Mouse (Mus musculus) kidney, adult 11 months (tissue): ENCODE results near the gene Tbrg4.
"Not testable (repeated sequence)": the region's sequence is repeated elsewhere in the genome, so short reads cannot be mapped to it uniquely, and the experiment has no call there.

Experiments
- DNase-seq: peaks from one replicate; pipeline ENCODE4 v3.0.0; 2022

Tbrg4 gene

DNA sequence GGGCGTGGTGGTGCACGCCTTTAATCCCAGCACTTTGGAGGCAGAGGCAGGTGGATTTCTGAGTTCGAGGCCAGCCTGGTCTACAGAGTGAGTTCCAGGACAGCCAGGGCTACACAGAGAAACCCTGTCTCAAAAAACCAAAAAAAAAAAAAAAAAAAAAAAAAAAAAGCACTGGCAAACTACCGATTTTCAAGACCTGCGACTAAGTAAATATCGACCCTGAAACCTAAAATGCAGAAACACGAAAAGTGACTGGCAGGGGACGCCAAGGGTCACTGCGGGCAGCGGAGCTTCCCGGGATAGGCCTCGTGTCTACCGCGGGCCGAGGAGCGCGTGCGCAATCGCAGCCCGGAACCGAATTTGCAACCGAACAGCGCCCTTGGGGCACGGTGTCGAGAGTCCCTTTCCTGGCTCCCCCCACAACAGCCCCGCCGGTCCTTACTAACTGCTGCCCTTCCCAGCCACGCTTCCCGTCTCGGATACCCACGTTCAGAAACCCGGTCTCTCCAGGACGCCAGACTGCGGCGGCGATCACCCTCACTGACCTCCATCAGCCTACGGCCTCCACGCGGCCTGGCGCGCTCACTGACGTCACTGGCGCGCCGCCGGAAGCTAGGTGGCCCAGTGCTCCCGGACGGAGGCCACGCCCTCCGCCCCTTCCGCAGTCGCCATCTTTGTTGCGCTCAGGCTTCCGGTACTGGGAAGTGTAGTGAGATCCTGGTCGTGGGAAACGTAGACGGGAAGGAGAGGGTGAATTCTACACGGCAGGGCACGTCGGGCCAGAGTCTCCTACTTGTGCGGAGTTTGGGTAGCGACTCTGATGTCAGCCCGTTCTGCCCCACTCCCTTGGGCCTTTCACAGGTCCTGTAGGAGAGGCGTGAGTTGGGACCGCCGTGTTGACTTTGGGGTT lies at the start of gene Tbrg4:
Gene Tbrg4 (minus strand): TSS at position 590 of the 910 bp plus-strand sequence.
- DNase-seq, result peak; percentile 93

DNA sequence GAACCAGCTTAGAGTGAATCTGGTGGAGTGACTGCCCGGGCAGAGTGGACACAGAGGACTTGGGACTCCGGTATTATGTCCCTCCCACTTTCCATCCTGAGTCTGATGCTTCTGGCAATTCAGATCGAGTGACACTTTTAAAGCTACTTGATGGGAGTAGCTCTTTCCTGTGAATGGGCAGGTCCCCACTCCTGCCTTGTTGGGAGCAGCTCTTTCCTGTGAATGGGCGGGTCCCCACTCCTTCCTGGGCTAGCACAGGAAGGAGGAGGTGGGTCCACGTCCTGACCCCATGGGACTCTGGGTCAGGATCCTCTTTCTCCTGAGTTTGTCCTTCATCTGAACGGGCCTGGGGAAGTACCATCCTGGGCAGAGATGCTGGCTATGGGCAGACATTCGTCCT lies 49.5 kb upstream of the Tbrg4 start:
- DNase-seq, result peak; percentile 70

DNA sequence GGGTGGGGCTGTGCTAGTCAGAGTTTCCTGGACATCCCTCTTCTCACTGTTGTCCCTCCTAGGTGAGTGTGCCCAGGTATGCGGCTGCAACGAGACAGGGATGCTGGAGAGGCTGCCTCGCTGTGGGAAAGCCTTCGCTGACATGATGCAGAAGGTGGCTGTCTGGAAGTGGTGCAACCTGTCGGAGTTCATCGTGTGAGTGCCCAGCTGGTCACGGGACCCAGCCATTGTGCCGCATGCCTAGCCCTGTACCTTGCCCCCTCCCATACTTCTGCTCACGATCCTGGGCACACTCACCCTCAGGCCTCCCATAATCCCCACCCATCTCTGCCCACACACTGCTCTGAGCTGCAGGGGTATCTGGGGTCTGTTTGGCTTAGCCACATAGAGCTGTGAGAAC lies 48.8 kb upstream of the Tbrg4 start:
- no peak for DNase-seq

DNA sequence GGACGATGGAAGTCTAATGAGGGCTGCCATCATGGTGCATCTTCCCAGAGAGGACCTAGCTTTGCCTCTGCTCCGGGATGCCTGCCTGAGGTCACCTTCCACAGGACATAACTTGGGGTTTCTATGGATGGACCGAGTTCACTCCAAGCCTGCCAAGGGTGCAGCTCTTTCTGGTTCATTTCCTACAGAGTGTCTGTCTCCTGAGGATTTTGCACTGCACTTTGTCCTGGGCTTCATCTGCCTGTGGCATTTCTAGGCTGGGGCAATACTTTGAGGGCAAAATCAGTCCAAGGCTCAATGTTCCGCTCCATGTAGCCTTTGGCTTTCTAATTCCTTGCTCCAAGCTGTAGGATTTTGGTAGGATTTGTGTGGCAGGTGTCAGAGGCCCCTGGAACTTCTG lies 45.0 kb upstream of the Tbrg4 start:
- peak; percentile 76 for DNase-seq

DNA sequence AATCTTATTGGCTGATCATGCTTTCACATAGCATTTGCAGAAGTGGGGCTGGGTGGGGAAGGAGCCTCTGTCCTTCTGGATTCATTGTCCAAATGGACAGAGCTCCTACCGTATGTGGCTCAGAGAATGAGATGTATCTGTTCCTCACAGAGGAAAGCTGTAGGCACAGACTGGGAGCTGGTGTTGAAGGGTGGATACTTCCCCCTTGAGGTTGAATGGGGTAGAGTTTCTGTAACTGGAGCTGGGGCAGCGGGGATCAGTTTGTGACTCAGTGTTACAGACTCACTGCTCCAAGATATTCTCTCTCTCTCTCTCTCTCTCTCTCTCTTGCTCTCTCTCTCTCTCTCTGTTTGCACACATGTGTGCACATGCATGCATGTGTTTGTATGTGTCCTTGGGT lies 44.2 kb upstream of the Tbrg4 start:
- no peak for DNase-seq

DNA sequence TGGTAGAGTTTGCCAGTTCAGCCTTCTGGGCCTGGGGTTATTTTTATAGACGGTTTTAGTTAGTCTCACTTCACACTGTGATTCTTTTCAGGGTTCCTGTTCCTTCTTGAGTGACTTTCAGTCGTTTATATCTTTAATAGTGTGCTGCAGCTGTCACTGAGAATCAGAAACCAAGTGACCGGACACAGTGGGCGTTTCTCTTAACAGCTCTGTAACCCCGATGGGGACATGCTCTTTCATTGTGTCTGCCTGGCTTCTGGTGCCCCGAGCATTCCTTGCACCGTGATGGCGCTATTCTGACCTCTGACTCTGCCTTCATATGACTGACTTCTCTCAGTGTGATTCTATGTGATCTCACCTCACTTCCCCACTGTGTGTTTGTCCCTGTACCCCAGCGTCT lies 43.2 kb upstream of the Tbrg4 start:
- no peak for DNase-seq

DNA sequence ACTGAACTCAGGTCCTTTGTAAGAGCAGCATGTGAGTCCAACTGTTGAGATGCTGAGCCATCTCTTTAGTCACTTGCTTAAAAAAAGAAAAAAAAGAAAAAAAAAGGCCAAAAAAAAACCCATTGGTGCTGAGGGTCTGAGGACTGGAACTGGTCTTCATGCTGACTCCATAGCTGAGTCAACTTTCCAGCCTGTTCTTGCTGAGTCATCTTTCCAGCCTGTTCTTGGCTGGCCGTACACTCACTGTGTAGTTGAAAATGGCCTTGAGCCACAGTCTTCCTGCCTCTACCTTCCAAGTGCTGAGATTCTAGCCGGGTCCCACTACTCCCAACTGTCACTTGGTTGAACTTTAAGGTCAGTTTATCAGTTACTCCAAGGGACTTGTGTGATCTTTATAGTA lies 40.8 kb upstream of the Tbrg4 start:
- no peak for DNase-seq

DNA sequence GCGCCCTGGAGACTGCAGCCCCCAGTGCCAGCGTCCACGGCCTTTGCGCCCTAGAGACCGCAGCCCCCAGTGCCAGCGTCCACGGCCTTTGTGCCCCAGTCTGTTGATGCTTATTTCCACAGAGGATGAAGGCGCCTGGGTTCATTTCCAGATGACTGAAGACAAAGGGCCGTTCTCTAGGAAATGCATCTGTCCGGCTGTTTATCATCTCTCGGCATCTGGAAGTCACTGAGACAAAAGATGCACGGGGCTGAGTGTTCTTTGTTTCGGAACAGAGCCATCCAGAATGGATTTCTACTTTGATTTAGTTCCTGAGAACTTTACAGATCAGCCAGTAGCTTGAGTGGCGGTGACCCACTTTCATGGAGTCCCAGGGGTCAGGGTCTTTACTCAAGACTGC lies 35.3 kb upstream of the Tbrg4 start:
- peak; percentile 29 for DNase-seq

DNA sequence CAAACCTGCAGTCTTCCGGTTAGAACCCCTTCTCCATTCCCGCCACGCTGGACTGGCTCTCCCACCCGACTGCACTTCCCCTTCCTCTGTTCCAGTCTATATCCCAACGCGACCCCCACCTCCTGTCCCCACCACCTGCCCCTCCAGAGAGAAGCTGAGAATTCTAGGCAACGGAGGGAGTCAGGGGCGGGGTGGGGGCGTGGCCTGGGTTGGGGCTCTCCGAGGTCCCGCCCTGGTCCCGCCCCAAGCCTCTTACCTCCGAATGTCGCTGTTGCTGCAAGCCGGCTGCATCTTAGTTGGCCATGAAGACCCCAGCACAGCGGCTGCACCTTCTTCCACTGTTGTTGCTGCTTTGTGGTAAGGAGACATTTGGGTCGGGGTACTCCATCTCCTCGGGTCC lies 32.4 kb upstream of the Tbrg4 start, which contains the start of gene Ramp3:
Gene Ramp3 (plus strand): TSS at position 251 of the 400 bp plus-strand sequence.
- DNase-seq, result no peak

DNA sequence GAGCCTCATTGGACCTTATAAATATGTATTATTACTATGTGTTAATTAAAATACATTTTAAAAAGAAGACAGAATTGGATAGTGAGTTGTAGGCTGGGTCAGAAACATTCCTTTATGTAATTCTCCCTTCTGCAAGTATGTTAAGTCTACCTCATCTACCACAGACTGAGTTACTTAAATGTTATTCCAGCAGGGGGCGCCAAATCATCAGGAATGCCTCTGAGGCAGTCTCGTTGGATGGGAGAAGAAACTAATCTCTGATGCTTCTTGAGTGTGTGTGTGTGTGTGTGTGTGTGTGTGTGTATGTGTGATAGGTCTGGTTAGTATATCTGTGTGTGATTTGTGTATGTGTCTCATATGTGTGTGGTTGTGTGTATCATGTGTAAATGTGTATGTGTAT lies 29.0 kb upstream of the Tbrg4 start:
- peak; percentile 43 for DNase-seq

DNA sequence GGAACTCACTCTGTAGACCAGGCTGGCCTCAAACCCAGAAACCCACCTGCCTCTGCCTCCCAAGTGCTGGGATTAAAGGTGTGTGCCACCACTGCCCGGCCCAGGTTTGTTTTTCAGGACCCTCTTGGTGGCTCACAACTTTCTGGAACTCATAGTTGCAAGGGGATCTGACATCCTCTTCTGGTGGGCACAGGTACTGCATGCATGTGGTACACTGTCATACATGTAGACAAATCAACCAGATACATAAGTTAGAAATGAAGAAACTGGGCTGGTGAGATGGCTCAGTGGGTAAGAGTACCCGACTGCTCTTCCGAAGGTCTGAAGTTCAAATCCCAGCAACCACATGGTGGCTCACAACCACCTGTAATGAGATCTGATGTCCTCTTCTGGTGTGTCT lies 27.1 kb upstream of the Tbrg4 start:
- not testable (repeated sequence) for DNase-seq

DNA sequence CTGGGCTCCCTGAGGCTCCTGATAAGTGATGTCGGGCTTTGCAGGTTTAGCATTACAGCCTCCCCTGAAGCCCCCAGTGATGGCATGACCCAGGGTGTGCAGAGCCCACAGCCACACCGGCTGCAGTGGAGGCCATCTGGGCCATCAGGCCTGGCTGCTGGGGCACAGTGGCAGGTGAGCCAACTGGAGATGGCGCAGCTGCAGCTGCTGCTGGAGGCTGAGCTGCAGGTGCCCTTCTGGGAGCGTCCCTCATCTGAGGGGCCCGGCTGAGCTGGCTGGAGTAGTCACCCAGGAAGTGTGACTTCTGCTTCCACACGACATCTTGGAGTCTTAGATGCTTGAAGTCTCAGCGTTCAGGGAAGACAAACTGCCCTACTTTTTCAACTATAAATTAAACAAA lies 24.7 kb upstream of the Tbrg4 start:
- no peak for DNase-seq

DNA sequence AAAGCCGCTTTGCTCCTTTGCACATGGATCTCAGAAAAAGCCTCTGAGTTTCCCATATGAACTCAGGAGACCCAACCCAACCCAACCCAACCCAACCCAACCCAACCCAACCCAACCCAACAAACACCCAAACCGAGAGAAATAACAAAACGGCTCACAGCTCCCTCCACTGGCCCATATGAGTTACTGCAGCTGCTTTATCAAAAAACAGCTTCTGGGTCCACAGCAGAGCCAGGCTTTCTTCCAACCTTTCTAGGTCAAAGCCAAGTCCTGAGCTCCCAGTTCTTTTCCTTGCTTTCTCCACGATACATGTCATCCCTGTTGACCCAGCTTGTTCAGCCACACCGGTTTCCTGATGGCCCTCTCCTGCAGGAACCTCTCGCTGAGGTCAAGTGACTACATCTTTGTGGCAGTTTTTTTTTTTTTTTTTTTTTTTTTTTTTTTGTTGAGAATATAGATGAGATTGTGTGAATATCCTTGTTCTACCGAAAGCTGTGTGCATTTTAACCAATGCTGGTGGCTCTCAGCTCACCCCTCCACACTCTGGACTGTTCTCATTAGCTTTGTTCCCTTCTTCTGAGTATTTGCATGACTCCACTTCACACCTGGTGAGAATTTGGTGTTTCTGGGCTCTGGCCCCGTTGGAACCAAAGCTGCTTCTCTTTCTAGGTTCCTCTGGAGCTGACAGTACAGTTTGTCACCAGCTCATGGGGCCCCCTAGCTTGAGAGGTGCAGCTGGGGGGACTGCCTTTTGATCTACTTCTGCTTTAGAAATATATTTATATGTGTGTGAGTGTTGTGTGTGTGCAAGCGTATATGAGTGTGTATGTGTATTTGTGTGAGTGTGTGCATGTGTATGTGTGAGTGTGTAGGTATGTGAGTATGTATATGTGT lies 22.2 kb upstream of the Tbrg4 start:
- no peak for DNase-seq

DNA sequence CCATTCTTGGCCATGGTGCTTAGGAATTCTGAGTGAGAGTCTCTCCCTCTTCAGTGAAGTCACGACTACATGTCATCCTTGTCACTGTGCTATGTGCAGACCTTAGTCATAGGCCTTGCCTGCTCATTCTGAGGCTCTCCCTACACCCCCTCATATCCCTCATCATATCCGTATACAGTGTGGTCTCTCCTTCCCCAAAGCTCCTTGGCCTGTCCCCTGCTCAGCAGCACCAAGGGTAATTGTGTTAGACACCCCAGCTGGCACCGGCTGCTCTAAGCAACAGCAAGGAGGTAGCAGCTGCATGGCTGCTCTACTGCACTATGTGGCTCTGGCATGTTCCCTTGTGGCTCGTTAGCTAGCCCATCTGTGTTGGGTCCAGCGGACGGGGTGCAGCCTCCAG lies 18.7 kb upstream of the Tbrg4 start:
- DNase-seq, result no peak

DNA sequence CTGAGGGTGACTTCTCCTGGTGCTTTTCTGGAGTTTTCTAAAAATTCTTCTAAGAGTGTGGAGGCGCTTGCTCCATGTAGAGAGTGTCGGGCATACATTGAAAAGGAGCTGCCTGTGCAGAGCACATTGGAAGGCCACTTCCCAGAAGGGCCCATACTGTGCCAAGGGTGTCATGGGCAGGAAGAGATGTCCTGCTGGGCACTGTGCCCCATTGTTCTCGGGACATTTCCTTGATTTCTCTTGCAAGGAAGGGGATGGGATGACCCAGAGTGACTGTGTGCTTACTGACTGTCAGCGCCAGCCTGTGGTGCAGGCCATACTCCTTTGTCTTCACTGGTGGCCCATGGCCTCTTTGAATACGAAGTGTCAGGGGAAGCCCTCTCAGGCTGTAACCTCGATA lies 13.2 kb upstream of the Tbrg4 start:
- DNase-seq, result no peak

DNA sequence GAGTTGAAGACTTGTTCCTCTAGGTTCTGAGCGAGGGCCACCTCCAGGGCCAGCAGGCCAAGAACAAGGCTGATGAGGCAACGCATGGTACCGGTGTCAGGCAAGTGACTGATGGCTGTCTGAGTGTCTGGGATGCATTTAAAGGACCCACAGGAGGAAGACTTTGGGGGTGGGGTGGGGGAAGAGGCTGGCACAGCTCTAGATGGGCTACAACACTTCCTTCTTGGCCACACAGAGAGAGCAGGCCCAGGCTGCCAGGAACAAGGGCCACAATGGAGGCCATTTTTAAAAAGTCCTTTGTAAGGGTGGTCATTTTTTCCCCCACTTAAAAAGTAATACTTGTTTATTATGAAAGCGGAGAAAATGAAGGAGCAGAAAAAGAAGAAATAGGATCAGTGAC lies 12.7 kb upstream of the Tbrg4 start, which contains the start of gene Wap:
Gene Wap (minus strand): TSS at position 101 of the 400 bp plus-strand sequence.
- DNase-seq, result no peak

DNA sequence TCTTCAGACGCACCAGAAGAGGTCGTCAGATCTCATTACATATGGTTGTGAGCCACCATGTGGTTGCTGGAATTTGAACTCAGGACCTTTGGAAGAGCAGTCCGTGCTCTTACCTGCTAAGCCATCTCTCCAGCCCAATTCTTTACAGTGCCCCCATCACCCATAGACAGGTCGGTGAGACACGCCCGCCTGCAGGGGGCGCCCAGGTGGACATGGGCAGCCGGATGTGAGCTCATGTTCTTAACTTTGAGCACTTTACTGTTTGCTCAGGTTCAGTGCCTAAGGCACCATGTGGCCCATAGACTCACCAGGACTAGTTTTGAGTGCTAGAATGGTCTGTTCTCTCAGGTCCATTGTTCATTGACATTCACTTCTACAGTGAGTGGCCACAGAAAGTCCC lies 10.3 kb upstream of the Tbrg4 start:
- no peak for DNase-seq

DNA sequence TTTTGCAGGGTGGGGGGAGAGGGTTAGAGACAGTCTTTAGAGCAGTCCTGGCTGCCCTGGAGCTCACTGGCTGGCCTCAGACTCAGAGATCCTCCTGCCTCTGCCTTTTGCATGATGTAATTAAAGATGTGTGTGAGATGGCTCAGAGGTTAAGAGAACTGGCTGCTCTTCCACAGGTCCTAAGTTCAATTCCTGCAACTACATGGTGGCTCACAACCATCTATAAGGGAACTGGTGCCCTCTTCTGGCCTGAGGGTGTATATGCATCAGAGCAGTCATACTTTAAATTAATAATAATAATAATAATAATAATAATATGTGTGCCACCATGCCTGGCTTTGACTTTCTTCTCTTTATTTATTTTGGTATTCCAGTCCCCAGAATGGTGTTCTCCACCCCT lies 3.8 kb upstream of the Tbrg4 start:
- no peak for DNase-seq

DNA sequence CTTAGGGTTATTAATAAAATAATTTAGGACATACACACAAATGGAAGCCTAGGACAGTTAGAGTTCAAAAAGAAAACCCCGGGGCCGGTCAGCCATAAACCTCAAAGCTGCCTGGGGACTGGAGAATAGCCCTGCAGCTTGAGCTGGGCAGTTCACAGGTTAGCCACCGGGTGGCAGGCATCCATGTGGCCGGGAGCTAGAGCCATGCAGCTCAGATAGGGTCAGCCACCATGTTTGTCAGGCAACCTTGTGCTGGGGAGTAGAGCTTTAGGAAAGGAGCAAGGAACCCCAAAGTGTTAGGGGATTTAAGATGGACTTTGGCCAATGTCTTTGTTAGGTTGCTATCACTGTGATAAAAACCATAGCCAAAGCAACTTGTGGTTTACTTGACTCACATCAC lies 2.7 kb upstream of the Tbrg4 start:
- DNase-seq, result peak; percentile 35

DNA sequence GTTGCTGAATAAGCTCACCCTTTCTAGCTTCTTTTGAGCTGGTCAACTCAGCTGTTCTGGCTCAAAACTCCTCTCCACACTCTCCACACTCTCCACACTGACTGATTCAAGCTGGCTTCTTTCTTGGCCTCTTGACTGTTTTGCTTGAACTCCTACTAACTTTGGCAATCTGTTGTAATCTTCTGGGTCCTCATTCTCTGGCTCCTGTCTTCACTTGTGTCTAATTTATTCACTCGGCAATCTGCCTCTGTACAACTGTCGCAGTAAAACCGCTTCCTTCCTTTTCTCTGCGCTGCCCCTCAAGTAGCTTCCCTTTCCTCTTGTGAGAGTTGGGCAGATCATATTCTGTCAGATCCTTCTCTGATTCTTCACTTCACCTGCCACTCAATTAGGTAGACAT lies 1.9 kb upstream of the Tbrg4 start:
- no peak for DNase-seq

DNA sequence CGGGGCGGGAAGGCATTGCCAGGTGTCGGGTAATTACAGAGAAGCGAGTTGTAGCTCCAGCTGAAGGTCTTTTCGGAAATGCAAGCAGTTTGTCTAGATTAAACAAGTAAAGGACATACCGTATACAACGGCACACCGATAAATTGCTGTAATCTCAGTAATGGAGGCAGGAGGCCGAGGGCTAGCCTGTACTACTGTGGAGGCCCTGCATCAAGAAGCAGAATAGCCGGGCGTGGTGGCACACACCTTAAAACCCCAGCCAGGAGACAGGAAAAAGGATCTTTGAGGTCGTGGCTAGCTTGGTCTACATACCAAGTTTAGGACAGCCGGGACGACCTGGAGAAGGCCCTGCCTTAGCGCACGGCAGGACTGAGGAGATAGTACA lies 513 bp upstream of the Tbrg4 start:
- no peak for DNase-seq

DNA sequence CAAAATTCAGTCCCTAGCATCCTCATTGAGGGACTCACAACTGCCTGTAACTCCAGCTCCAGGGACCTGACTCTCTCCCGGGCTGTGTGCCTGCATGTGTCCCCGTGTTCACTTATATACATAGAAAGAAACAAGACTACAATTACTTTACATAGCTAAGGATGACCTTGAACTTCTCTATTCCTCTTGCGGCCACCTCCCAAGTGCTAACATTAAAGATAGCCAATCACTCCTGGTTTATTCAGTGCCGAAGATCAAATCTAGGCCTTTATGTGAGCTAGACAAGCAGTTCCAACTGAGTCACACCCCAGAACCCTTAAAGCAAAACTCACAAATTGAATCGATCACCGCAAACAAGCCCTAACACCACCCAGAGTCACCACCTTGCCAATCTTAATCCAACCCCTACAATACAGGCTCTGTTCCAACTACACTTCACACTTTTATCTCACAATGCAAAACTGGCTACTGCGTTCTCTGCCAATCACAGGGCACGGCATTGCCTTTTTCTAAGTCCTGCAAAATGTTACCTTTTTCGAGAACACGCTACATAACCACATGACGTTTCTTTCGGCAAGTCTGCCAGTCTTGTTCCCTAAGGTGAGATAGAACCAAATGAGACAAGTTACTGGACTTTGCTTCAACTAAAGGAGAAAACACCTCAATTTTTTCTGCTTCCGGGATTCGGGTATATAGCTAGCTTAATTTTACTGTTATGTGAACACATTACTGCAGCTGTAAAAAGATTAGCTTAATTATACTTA lies 1.1 kb downstream of the Tbrg4 start:
- no peak for DNase-seq

DNA sequence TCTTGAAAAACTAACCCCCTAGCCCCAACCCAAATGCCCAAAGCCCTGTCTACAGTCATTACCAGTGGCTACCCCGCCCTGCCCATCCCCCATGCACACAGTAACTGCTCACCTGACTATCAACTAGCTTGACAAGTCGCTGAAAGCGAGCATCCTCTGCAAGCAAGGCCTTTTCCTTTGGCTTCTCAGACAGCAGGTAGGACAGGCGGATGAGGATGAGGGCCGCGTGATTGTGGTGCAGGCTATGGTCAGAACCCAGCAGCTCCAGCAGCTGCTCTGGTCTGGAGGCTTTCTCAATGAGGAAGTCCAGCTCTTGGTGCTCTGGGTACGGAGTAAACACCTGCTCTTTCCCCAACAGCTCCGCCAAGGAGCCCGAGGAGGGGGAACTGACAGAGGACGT lies 2.2 kb downstream of the Tbrg4 start:
- DNase-seq, result no peak
